Mouse (Mus musculus) heart, postnatal 0 days (tissue): ENCODE results near the gene Tap1. TPM values are rescaled to one million over a fixed set of nuclear protein-coding genes. Genes with fewer than 3 reads are reported as not detected.

Experiments used
- ATAC-seq: fragments of 200-750 bp; cut with Nextera tagmentation; 2 replicates; pipeline ENCODE4 v1.8.0; 2017; ENCODE audit warnings: low read depth, moderate number of reproducible peaks, moderate library complexity; ENCODE audit not compliant: insufficient read depth
- DNase-seq: peaks from one replicate; pipeline ENCODE4 v3.0.0-alpha.2; 2016; ENCODE audit warnings: low spot score
- H3K27ac ChIP-seq: fragments of 300-500 bp; sonication (generic); 2 replicates; pipeline ENCODE4 v1.5.1; 2014; ENCODE audit warnings: low read depth, mild to moderate bottlenecking
- H3K27me3 ChIP-seq: fragments of 300-500 bp; sonication (generic); 2 replicates; pipeline ENCODE4 v1.6.1; 2014; ENCODE audit warnings: low read length, mixed read lengths; ENCODE audit not compliant: control insufficient read depth, insufficient read depth
- H3K36me3 ChIP-seq: fragments of 300-500 bp; sonication (generic); replicated peaks from 2 replicates; pipeline ENCODE4 v1.6.1; 2014; ENCODE audit warnings: low read length, mixed read lengths; ENCODE audit not compliant: control insufficient read depth, insufficient read depth
- H3K4me1 ChIP-seq: fragments of 300-500 bp; sonication (generic); 2 replicates; pipeline ENCODE4 v1.6.1; 2014; ENCODE audit warnings: antibody characterized with exemption; ENCODE audit not compliant: control insufficient read depth, insufficient read depth
- H3K4me2 ChIP-seq: fragments of 300-500 bp; sonication (generic); 2 replicates; pipeline ENCODE4 v1.6.1; 2014; ENCODE audit warnings: low read depth, mild to moderate bottlenecking, low read length, moderate library complexity
- H3K4me3 ChIP-seq: fragments of 300-500 bp; sonication (generic); 2 replicates; pipeline ENCODE4 v1.5.1; 2014; ENCODE audit warnings: low read depth, low read length
- H3K9ac ChIP-seq: fragments of 300-500 bp; sonication (generic); replicated peaks from 2 replicates; pipeline ENCODE4 v1.6.1; 2014; ENCODE audit warnings: low read depth, low read length, mixed read lengths
- H3K9me3 ChIP-seq: fragments of 300-500 bp; sonication (generic); replicated peaks from 2 replicates; pipeline ENCODE4 v1.6.1; 2016; ENCODE audit warnings: low read length; ENCODE audit not compliant: control insufficient read depth
- CTCF ChIP-seq: IDR thresholded peaks from 2 replicates; pipeline ENCODE4 v1.5.1; 2016; ENCODE audit warnings: antibody characterized with exemption, control low read depth, low read depth
- EP300 ChIP-seq: IDR thresholded peaks from 2 replicates; pipeline ENCODE4 v1.6.1; 2016; ENCODE audit warnings: antibody characterized with exemption, low read depth
- WGBS: fragments of 180-500 bp; shearing (Covaris S2); extraction: QIAGEN DNeasy Blood & Tissue Kit; methylation state at CpG from one replicate; pipeline ENCODE4 v1.1.7; 2014; 5-methylcytosine and 5-hydroxymethylcytosine counted together
- polyA plus RNA-seq: library from polyadenylated mRNA; unstranded; fragments of >200 nt; fragmentation: Nextera tagmentation; extraction: Ambion mirVana; gene quantifications from 2 replicates; pipeline ENCODE4 v1.2.1, GENCODE M21; 2015
- total RNA-seq: library from RNA; depleted of rRNA; stranded (reverse); fragments of >200 nt; gene quantifications from 2 replicates; pipeline ENCODE4 v1.2.3, GENCODE M21; 2014; ENCODE audit warnings: low replicate concordance

Gene Tap1
- total and polyA plus RNA-seq, 2 experiments from 2014 or later: 3.7 to 10.7 TPM

DNA sequence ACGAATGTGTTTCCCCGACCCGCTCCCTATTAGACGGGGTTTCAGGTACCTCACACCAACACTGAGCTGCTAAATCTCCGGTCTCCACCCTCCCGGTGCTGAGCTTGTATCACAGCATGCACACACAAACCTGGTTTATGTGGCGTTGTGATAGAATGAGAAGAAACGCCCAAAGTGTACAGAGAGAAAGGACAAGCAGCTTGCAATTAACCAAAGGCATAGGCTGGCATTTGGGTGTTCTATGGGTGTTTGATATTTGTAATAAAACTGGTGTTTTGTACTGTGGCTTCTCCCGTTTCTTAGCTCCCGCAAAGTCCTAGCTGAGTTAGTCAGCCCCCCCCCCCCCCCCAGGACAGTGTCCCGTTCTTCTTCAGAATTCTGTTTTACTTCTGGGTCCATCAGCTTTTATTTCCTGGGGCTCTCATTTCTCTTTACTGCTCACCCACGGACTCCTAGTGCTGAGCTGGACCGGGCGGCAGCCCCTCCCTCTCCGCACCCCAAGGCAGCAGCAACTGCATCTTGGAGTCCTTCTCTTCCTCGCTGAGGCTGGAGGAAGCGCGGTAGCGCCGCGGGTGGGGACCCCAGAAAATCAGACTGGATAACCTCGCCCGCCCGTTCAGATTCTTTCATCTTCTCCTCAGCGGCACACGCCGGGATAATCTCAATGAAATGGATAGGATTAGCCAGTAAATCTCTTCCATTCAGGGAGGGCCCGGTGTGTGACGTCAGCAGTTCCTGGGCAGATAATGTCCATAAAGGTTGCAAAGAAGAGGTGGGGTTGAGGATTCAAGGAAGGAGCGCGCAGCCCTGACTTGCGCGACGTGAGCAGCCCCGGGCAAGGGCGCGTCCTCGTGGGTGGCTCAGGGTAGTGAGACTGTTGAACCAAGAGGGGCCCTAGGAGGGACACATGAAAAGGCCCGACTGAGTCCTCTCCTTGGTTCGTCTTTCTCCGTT lies 9.9 kb downstream of the Tap1 start, which contains the start of gene Psmb8:
Gene Psmb8 (plus strand): TSS at position 781 of the 954 bp plus-strand sequence.
- 7% methylated on average over 41 of the region's 41 CpGs for WGBS
- Histone ChIP-seq H3K4me1 (no peaks in the 10 kb centered on the region), H3K36me3 (no peaks in the 10 kb centered on the region), H3K9me3 (no peaks in the 10 kb centered on the region), H3K9ac (peak within 1 kb of the TSS; percentile 55), H3K27me3 (peaks cover 62% of the 10 kb centered on the region), H3K27ac (peak within 1 kb of the TSS; percentile 13; the same call in 1 of the 2 replicates), H3K4me2 (peak within 1 kb of the TSS; percentile 74), H3K4me3 (peak within 1 kb of the TSS; percentile 63)
- ATAC-seq (peak; percentile 90), DNase-seq (peak; percentile 79)
- TF ChIP-seq EP300: no peak
- TF ChIP-seq CTCF: no peak

DNA sequence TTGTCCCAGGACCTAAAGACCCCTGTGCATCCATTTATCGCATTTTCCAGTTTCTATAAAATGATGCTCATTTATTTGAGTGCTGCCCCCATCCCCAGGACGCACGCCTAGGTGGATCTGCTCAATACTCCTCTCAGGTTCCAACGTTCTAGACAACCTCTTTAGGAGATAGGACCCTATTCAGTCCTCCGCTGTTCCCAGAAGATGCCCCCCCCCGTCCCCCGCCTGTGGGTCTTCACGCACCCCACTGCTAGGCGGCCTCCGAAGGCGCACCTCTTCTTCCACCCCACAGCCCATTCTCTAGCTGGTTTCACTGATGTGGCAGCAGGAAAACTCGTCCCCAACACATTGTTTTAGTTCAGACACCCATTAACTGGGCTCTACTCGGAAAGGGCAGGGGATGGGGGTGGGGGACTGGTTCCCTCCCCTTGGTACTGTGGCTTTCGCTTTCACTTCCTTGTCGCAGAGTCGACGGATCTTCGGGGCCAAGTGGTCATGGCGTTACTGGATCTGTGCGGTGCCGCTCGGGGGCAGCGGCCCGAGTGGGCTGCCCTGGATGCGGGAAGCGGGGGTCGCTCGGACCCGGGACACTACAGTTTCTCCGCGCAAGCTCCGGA lies 10.7 kb downstream of the Tap1 start:
- Histone ChIP-seq H3K4me3 (peak overlapping the region; percentile 63), H3K4me2 (peak overlapping the region; percentile 74), H3K36me3 (no peaks in the 10 kb centered on the region), H3K9me3 (no peaks in the 10 kb centered on the region), H3K9ac (peak overlapping the region; percentile 55), H3K27ac (peak overlapping the region; percentile 13; the same call in 1 of the 2 replicates), H3K27me3 (peaks cover 54% of the 10 kb centered on the region), H3K4me1 (no peaks in the 10 kb centered on the region)
- 3% methylated on average over 32 of the region's 32 CpGs for WGBS
- TF ChIP-seq CTCF: no peak
- no peak for TF ChIP-seq EP300
- peak; percentile 33; the same call in 1 of the 2 replicates for ATAC-seq
- peak; percentile 25 for DNase-seq

DNA sequence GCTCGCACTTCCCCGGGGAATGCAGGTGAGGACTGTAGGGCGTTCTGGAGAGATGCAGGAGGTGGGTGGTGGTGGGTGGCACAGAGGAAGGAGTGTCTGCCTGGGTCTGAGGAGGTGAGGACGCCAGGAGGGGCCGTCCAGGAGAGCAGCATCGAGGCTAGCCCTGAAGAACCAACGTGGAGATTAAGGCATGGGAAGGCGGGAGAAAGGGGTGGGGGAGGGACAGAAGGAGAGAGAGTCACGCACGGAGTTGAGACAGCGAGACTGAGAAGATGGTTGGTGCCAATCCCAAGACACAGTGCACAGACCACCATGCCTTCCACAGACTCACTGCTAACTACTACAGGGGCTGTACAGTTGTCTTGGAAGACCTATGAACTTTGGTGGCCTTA lies 11.2 kb downstream of the Tap1 start:
- H3K27ac ChIP-seq: no peak overlapping the region
- peaks cover 52% of the 10 kb centered on the region for H3K27me3 ChIP-seq

DNA sequence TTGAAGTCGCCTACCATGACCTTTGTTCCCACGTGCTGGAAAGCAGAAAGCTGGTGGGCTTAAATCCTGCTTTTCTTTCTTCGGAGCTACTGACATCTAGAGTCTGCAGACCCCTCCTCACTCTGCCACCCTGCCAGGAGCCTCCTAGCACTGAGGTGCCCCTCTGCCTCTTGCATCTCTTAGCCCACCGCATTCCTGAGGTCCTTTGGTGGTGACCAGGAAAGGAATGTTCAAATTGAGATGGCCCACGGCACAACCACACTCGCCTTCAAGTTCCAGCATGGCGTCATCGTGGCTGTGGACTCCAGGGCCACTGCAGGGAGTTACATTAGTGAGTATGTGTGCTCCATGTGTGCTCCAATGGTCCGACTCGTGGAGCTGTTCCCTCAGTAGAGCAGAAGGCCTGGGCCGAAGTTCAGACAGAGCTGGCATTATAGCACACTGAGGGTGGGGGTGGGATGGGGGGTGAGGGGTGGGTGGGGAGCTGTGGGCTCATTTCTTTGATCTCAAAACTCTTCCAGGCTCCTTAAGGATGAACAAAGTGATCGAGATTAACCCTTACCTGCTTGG lies 11.8 kb downstream of the Tap1 start:
- peaks cover 45% of the 10 kb centered on the region for H3K27me3 ChIP-seq
- 70% methylated on average over 12 of the region's 12 CpGs for WGBS
- ATAC-seq: no peak
- no peaks in the 10 kb centered on the region for H3K9me3 ChIP-seq
- DNase-seq: no peak
- H3K27ac ChIP-seq: no peak overlapping the region
- no peaks in the 10 kb centered on the region for H3K36me3 ChIP-seq
- no peaks in the 10 kb centered on the region for H3K4me1 ChIP-seq
- no peak overlapping the region; the same call in 1 of the 2 replicates for H3K9ac ChIP-seq
- H3K4me2 ChIP-seq: peak overlapping the region; percentile 74; the same call in 1 of the 2 replicates
- H3K4me3 ChIP-seq: peak overlapping the region; percentile 63; the same call in 1 of the 2 replicates
- TF ChIP-seq EP300: no peak
- TF ChIP-seq CTCF: no peak

More for the DNA sequence above, 11.2 kb downstream of the Tap1 start:
- 7% methylated on average over 11 of the region's 11 CpGs for WGBS
- Histone ChIP-seq H3K4me3 (peak overlapping the region; percentile 63), H3K4me1 (no peaks in the 10 kb centered on the region), H3K36me3 (no peaks in the 10 kb centered on the region), H3K4me2 (peak overlapping the region; percentile 74), H3K9ac (peak overlapping the region; percentile 55), H3K9me3 (no peaks in the 10 kb centered on the region)
- no peak for TF ChIP-seq CTCF
- no peak for TF ChIP-seq EP300
- ATAC-seq: no peak
- DNase-seq: no peak

DNA sequence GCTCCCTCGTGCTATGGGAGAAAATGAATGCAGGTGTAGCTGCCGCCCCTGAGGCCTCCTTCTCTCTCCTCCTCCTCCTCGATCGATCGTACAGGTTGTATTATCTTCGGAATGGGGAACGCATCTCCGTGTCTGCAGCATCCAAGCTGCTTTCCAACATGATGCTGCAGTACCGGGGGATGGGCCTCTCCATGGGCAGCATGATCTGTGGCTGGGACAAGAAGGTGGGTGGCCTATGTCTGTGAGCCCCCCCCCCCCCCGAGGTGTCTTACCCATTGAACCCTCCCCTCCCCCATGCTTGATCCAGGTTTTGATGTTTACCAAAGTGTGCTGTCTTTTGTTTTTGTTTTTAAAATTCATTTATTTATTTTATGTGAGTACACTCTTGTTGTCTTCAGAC lies 12.7 kb downstream of the Tap1 start:
- Histone ChIP-seq H3K9me3 (no peaks in the 10 kb centered on the region), H3K4me1 (no peaks in the 10 kb centered on the region), H3K27ac (no peak overlapping the region), H3K27me3 (peaks cover 40% of the 10 kb centered on the region), H3K36me3 (no peaks in the 10 kb centered on the region), H3K4me2 (no peak overlapping the region), H3K4me3 (no peak overlapping the region), H3K9ac (no peak overlapping the region)
- DNase-seq: no peak
- no peak for ATAC-seq
- TF ChIP-seq CTCF (no peak), EP300 (no peak)
- WGBS: 85% methylated on average over 10 of the region's 10 CpGs
